Mouse (Mus musculus) stomach, postnatal 0 days (tissue): ENCODE measurements around the gene Mia.

Source experiments
- CTCF ChIP-seq: IDR thresholded peaks from 2 replicates; pipeline ENCODE4 v1.5.1; 2016; ENCODE audit warnings: antibody characterized with exemption, low read depth, mild to moderate bottlenecking, moderate library complexity
- EP300 ChIP-seq: optimal IDR thresholded peaks from 2 replicates; pipeline ENCODE3; 2016; ENCODE audit warnings: antibody characterized with exemption

- TF ChIP-seq CTCF (peak; percentile 38; the same call in 1 of the 2 replicates), EP300 (peak; percentile 22)
These were observed 47.4 kb upstream of the Mia start, which contains the start of gene Itpkc for GRCm38 (mm10) chr7:27228281-27228821.
